Mouse (Mus musculus) ES-E14 (cell line): ENCODE results near the gene Sdk2.

ENCODE experiments used
- CHD2 ChIP-seq: IDR thresholded peaks from 2 replicates; pipeline ENCODE4 v1.6.1; 2014; ENCODE audit warnings: mild to moderate bottlenecking, low read depth, low read length, inconsistent platforms
- HCFC1 ChIP-seq: IDR thresholded peaks from 2 replicates; pipeline ENCODE4 v1.6.1; 2012; ENCODE audit warnings: low read length, inconsistent platforms, borderline replicate concordance; ENCODE audit not compliant: insufficient read depth
- MAFK ChIP-seq: IDR thresholded peaks from 2 replicates; pipeline ENCODE4 v1.6.1; 2014; ENCODE audit warnings: mild to moderate bottlenecking, low read depth, low read length, inconsistent platforms; ENCODE audit not compliant: insufficient read depth
- ZC3H11A ChIP-seq: IDR thresholded peaks from 2 replicates; pipeline ENCODE4 v1.6.1; 2012; ENCODE audit warnings: low read depth, mild to moderate bottlenecking, inconsistent platforms, low read length, borderline replicate concordance
- ZNF384 ChIP-seq: IDR thresholded peaks from 2 replicates; pipeline ENCODE4 v1.6.1; 2012; ENCODE audit warnings: low read depth, low read length, inconsistent platforms

- no peak for TF ChIP-seq ZNF384
- no peak for TF ChIP-seq HCFC1
- no peak for TF ChIP-seq CHD2
- TF ChIP-seq MAFK, result no peak
- TF ChIP-seq ZC3H11A, result no peak
These were observed 55.3 kb downstream of the Sdk2 start for GRCm38 (mm10) chr11:114011523-114011922.
